Mouse (Mus musculus) gastrocnemius, postnatal 14 days (tissue): Measurements from ENCODE around the gene Arhgap6. TPM values are rescaled to one million over a fixed set of nuclear protein-coding genes. Genes with fewer than 3 reads are reported as not detected.
A peak's percentile ranks its signal among the peaks of the same experiment; 100 is the strongest.

ENCODE experiments used
- DNase-seq: peaks from one replicate; pipeline ENCODE4 v3.0.0; 2021; ENCODE audit warnings: mixed read lengths
- intact Hi-C: fragments of 180-260 bp; cut with DNase I; formaldehyde crosslinking; loops from one replicate; pipeline ENCODE4 v1.15.1; 2025; ENCODE audit warnings: low total_unique reads
- total RNA-seq, 2 experiments: library from RNA; stranded (reverse); gene quantifications; 2 replicates each; pipeline ENCODE4 v1.2.3; 2021

Arhgap6 gene
- total RNA-seq, 2 experiments from 2014 or later = 4.3 to 4.5 TPM

- DNase-seq = no peak
- intact Hi-C loops = no loop called here
These were observed 300.7 kb downstream of the Arhgap6 start for GRCm38 (mm10) chrX:169095584-169095983.

- intact Hi-C loops = no loop called here
- no peak for DNase-seq
These were observed 307.8 kb downstream of the Arhgap6 start for GRCm38 (mm10) chrX:169102665-169103064.

GRCm38 (mm10) chrX:169106048-169106622 lies 311.2 kb downstream of the Arhgap6 start:
- DNase-seq = no peak
- intact Hi-C loops = no loop called here

DNA sequence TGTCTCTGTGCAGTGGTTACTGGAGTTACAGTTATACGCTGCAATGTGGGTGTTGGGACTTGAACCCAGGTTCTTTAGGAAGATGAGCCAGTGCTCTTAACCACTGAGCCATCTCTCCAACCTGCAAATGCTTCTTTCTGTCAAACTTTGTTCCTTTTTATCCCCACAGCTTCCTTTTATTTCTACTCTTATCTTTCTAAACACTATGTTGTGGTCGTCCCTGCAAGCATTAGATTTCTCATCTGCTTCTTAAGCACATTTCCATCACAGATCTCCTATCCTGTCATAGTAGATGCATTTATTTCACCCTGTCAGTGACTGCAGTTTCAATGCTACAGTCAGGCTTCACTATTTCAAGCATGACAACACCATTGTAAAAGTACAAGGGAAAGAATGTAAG lies 312.5 kb downstream of the Arhgap6 start:
- intact Hi-C loops = no loop called here
- no peak for DNase-seq

GRCm38 (mm10) chrX:169110031-169110430 lies 315.1 kb downstream of the Arhgap6 start:
- DNase-seq = no peak
- intact Hi-C loops = no loop called here

DNA sequence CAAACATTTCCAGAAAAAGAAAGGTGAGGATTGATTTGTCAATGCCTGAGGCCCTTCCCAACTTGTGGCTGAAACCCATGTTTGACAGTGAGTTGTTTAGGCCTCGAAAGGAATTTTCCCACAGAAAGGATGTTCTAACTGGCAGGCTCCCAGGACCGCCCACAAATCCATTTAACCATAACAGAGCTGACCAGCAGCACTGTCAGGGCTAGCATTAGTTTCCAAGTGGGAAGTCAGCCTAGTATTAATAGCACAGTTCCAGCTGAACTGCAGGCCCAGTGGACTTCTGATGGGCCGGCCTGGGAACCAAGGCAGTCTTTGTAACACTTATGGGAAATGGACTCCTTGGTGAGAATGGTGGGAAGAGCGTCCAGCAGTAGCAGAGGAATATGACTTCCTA lies 317.8 kb downstream of the Arhgap6 start:
- intact Hi-C loops = no loop called here
- peak; percentile 46 for DNase-seq

- intact Hi-C loops = no loop called here
- DNase-seq = no peak
These were observed 328.3 kb downstream of the Arhgap6 start for GRCm38 (mm10) chrX:169123115-169123772.

GRCm38 (mm10) chrX:169123773-169124151 lies 328.9 kb downstream of the Arhgap6 start:
- intact Hi-C loops = no loop called here
- no peak for DNase-seq

GRCm38 (mm10) chrX:169139758-169140157 lies 344.9 kb downstream of the Arhgap6 start:
- no peak for DNase-seq
- intact Hi-C loops = no loop called here

GRCm38 (mm10) chrX:169140467-169140866 lies 345.6 kb downstream of the Arhgap6 start:
- DNase-seq = no peak
- intact Hi-C loops = no loop called here

GRCm38 (mm10) chrX:169153805-169154204 lies 358.9 kb downstream of the Arhgap6 start:
- no peak for DNase-seq
- intact Hi-C loops = no loop called here

- no peak for DNase-seq
- intact Hi-C loops = no loop called here
These were observed 363.5 kb downstream of the Arhgap6 start for GRCm38 (mm10) chrX:169158385-169158784.

GRCm38 (mm10) chrX:169170981-169171380 lies 376.1 kb downstream of the Arhgap6 start:
- DNase-seq = no peak
- intact Hi-C loops = no loop called here

GRCm38 (mm10) chrX:169173796-169174195 lies 378.9 kb downstream of the Arhgap6 start:
- intact Hi-C loops = no loop called here
- DNase-seq = peak; percentile 48

GRCm38 (mm10) chrX:169178634-169179033 lies 383.7 kb downstream of the Arhgap6 start:
- intact Hi-C loops = no loop called here
- no peak for DNase-seq

GRCm38 (mm10) chrX:169187100-169187499 lies 392.2 kb downstream of the Arhgap6 start, which contains the start of gene Amelx:
Gene Amelx (minus strand): TSS chrX:169187200.
- intact Hi-C loops = no loop called here
- no peak for DNase-seq

DNA sequence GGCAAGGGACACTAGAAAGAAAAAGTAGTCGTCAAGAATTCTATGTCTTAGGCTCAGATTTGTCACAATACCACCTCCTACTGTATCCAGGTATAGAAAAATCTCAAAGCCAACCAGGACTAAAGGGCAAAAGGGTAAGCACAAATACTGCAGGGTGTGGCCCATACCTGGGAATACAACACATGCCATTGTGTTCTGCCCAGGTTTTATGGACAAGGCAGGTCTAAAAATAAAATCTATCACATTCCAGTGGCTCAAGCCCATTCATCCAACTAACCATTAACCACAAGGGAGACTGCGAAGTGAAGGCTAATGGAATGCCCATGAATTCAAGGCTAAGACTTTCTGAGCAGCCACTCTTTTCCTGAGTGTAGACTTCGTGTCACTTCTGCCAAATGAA lies 415.1 kb downstream of the Arhgap6 start:
- DNase-seq = no peak
- intact Hi-C loops = no loop called here

GRCm38 (mm10) chrX:169220064-169220463 lies 425.2 kb downstream of the Arhgap6 start:
- intact Hi-C loops = no loop called here
- DNase-seq = no peak

GRCm38 (mm10) chrX:169222357-169223062 lies 427.6 kb downstream of the Arhgap6 start:
- no peak for DNase-seq
- intact Hi-C loops = no loop called here

- intact Hi-C loops = no loop called here
- no peak for DNase-seq
These were observed 461.0 kb downstream of the Arhgap6 start for GRCm38 (mm10) chrX:169255915-169256314.

DNA sequence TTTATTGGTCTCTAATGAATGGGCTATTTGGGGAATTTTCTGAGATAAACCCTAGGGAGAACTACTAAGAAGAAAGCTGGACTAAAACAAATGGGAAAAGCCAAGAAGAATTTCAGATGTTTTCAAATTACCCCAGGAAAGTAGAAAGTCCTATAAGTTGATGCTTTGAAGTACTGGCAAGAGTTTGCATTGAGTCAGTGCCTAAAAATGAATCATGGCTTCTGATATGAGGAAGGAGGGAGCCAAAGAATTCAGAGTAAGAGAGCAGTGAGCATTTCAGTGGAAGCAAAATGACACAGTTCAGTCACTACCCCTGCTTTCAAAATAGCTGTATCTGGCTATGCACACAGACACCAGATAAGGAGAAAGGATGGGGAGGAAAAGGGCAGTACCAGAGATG lies 461.8 kb downstream of the Arhgap6 start:
- intact Hi-C loops = no loop called here
- no peak for DNase-seq
